Mouse (Mus musculus) large intestine, adult 2 months (tissue): ENCODE measurements around the gene Rhbg. TPM values are rescaled to one million over a fixed set of nuclear protein-coding genes. Genes with fewer than 3 reads are reported as not detected.

Source experiments
- DNase-seq: peaks from one replicate; pipeline ENCODE4 v3.0.0-alpha.2; 2012; ENCODE audit warnings: low read depth, low spot score
- WGBS: fragments of 180-500 bp; shearing (Covaris S2); methylation state at CpG from one replicate; pipeline ENCODE4 v1.1.7; 2018; 5-methylcytosine and 5-hydroxymethylcytosine counted together
- polyA plus RNA-seq: library from polyadenylated mRNA; depleted of rRNA; stranded (reverse); fragments of >200 nt; gene quantifications from 2 replicates; pipeline ENCODE4 v1.2.3, GENCODE M21; 2012

Rhbg gene
- polyA plus RNA-seq, 1 experiment, result 32.9 TPM

GRCm38 (mm10) chr3:88213019-88213418, 41.5 kb downstream of the Rhbg start:
- no peak for DNase-seq
- 14% methylated on average over 2 of the region's 2 CpGs for WGBS

DNA sequence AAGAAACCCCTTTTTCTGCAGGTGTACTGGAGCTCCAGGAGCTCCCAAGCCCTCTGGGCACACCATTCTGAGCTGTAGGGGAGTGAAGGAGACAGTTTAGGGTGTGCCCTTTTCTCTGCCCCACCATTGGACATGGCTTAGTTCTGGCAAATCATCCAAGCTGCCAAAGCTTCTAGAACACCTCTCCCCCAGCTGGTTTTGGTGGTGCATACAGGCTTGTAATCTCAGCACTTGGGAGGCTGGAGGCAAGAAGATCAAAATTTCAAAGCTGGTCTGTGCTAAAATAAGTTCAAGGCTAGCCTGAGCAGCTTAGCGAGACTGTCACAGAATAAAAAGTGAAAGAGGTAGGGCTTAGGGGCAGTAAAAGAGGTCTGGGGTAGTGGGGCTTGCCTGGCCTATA, 42.2 kb downstream of the Rhbg start:
- WGBS, result 13% methylated on average over 1 of the region's 1 CpGs
- no peak for DNase-seq

DNA sequence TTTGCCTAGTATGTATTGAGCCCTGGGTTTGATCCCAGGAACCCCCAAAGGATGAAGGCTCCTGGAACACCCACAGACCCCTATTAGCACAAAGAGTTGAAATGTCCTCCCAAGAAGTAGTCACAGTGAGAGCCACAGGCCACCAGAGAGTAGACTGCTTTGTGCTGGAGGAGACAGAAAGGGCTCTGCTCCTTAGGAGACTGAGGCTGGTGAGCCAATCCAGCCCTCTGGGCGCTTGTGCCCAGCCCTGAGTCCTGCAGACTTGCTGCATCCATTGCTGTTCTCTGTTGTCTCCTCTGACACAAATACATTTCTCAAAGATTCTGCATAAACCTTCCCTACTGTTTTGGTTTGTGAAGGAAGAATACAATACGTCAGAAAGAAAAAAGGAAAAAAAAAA, 43.6 kb downstream of the Rhbg start:
- 23% methylated on average over 2 of the region's 2 CpGs for WGBS
- no peak for DNase-seq

DNA sequence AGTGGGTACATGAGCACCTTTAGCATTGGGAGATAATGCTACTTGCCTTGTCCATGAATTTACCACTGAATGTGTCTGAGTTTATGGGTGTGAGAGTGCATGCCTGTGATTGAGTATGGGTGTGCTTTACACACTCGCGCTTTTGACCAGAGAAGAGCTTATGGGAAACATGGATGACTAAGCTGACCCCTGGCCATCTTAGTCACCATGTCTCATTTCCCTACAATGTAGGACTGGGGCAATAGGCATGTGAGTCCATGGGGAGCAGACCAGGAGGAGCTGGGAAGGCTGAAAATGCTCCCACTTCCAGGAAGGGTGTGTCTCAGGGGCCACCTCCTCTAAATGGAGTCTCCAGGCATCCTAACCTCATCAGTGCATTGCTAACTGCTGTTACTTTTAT, 44.4 kb downstream of the Rhbg start:
- DNase-seq, result no peak
- WGBS, result 23% methylated on average over 2 of the region's 2 CpGs

- 2% methylated on average over 6 of the region's 6 CpGs for WGBS
- no peak for DNase-seq
Observed at GRCm38 (mm10) chr3:88209306-88209705, 45.2 kb downstream of the Rhbg start.

DNA sequence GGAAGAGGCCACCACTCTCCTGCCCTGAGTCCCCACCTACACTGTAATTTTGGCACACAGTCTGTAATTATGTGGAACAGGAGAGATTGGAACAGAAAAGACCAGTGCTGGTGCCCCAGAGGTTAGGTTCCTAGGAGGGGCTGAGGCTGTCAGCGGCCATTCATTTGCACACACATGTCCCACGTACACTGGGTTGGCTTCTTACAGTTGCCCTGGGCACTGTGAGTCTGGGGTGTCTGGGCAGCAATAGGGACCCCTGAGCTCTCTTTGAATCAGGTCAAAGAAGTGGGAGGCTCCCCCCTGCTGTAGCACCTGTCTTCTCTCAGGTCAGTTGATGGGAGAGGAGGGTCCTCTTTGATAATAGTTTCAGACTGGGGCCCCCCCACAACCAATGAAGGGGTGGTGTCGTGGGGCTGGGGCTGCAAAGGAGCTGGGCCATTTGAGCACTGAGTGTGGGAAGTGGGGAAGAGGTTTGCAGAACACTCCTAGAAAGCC, 46.2 kb downstream of the Rhbg start:
- no peak for DNase-seq
- WGBS, result 22% methylated on average over 3 of the region's 3 CpGs

DNA sequence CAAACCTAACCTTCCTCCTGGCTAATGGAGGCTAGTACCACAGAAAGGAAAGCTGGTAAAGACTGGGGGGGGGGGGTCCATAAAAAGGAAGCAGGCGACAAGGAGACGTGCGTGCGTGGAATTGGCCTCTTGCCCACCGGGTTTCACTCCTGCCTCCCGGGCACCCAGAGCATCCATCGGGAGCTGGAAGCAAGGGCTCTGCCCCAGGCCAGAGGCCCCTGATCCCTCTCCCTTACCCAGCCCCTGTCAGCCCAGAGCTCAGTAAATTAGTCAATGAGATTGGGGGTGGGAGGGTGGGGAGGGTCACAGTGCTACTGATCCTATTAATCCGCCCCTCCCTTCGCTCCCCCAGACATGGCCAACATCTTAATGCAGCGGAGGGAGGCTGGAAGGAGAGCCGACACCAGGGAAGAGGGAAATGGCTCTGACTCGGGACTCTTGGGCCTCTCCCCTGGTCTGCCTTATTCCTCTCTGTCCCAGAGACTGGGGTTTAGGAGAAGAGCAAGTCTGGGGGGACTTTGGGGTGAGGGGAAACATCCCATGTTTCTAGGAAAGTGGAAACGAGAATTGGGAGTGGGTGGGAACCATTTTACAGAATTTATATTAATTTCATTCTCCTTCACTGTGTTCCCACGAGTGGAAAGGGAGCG, 46.9 kb downstream of the Rhbg start:
- 6% methylated on average over 15 of the region's 15 CpGs for WGBS
- DNase-seq, result no peak

GRCm38 (mm10) chr3:88206901-88207371, 47.6 kb downstream of the Rhbg start:
- no peak for DNase-seq
- WGBS, result 4% methylated on average over 14 of the region's 14 CpGs

GRCm38 (mm10) chr3:88206500-88206899, 48.0 kb downstream of the Rhbg start:
- WGBS, result 12% methylated on average over 3 of the region's 3 CpGs
- DNase-seq, result no peak

- 6% methylated on average over 8 of the region's 8 CpGs for WGBS
- DNase-seq, result no peak
Observed at GRCm38 (mm10) chr3:88205563-88206491, 48.7 kb downstream of the Rhbg start.

- 24% methylated on average over 4 of the region's 4 CpGs for WGBS
- no peak for DNase-seq
Observed at GRCm38 (mm10) chr3:88205176-88205562, 49.3 kb downstream of the Rhbg start.

DNA sequence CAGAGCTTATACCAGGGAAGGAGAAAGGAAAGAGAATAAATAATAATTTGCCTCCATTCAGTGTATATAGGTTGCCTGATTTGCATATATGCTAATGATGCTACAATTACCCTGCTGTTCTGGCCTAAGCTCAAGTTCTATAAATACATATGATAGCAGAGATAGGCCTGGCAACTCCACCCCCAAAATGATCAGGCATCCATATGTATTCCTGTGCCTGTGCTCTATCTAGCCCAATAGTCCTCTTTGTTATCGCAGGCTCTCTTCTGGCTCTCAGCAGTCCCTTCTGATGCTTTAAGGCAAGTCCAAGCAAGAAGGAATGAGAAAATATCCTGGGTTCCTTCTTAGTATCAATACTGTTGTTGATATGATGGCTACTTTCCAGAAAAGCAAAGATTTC, 49.8 kb downstream of the Rhbg start:
- WGBS, result 42% methylated on average over 1 of the region's 1 CpGs
- no peak for DNase-seq

GRCm38 (mm10) chr3:88203999-88204700, 50.4 kb downstream of the Rhbg start:
- DNase-seq, result no peak
- WGBS, result 6% methylated on average over 7 of the region's 7 CpGs

DNA sequence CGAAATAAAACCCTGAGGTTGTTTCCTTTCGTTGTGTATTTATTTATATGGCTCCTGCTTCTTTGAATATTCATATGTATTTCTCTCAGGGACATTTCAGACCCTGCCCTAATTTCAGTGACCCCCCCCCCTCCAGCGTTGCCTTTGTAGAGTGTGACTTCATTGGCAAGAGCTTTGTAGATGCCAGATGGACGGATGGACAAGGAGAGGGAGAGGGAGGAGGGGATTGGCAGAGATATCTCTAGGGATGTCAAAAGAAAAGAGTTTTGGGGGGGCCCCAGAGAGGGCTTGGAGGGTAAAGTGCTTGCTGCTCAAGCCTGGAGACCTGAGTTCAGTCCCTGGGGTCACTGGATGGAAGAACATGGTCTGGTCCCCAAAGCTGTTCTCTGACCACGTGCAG, 51.1 kb downstream of the Rhbg start:
- DNase-seq, result no peak
- 15% methylated on average over 5 of the region's 5 CpGs for WGBS

DNA sequence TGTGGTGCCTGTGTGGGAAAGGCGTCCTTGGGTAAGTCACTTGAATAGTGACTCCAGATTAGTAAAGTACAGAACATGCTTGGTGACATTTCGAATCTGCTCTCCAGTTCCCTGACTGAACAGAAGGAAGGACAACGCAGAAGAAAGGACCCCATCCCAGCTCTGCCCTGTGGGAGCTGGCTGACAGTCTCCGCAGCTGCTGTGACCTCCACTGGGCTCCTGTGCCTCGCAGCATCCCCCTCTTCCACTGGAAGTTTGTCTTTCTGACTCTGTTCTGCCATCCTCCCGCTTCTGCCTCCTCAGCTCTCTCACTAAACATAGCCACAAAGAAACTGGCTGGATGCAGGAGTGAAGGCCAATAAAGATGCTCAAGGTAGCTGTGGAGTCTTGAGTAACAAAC, 51.5 kb downstream of the Rhbg start:
- 9% methylated on average over 6 of the region's 6 CpGs for WGBS
- no peak for DNase-seq

DNA sequence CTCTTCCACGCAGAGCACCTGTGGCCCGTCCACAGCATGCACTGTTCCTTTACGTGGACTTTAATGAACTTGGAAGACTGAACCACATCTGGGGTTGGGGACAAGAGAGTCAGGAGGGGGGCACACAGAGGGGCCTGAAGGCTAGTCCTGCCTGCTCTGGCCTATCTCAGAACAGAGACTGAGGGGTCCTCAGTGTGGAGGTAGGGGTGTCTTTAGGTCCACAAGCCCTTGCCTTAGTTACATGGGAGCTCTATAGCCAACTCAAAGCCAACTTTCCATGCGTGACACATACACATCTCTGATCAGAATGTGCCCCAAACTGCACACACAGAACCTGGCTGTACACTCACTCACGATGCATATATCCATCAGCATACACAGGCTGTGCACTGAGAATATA, 52.9 kb downstream of the Rhbg start:
- DNase-seq, result no peak
- WGBS, result 28% methylated on average over 5 of the region's 5 CpGs

DNA sequence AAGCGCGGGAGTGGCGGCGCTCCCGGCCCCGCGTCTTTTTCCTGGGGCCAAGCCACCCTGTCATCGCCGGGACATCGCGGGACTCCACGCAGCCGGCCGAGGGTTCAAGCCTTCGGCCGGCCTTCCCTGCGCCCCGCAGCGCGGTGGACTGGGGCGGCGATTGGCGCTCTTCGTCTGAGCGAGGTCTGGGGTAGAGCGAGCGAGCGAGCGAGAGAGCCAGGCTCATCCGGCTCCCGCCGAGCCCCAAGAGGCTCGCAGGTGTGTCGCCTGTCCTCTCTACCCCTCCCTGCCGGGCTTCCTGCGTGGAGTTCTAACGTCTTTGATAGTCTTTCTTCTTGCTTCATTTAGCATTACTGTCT, 53.6 kb downstream of the Rhbg start:
- 2% methylated on average over 34 of the region's 37 CpGs for WGBS
- no peak for DNase-seq

GRCm38 (mm10) chr3:88200161-88200971, 54.1 kb downstream of the Rhbg start:
- DNase-seq, result no peak
- 3% methylated on average over 61 of the region's 61 CpGs for WGBS

DNA sequence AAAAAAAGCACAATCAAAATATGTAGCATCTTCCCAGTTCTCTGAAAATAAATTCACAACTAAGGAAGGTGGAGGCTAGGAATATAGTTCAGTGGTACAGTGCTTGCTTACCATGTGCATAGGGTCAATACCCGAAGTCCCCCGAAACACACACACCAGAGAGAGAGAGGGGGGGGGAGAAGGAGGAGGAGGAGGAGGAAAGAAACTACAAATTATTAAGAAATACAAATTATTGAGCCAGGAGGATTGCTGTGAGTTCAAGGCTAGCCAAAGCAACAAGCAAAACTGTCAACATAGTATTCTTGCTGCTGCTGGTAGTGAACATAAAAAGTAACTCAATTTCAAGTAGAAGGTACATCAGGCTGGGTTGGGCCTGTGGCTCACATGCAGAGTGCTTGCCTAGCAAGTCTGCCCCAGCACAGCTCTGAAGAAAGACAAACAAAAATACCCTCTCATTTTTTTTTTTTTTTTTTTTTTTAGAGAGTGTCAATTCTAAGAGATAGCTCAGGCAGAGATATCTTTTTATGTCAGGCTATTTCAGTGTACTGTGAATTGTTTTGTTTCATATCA, 54.9 kb downstream of the Rhbg start:
- 43% methylated on average over 2 of the region's 2 CpGs for WGBS

More for the DNA sequence above, 54.9 kb downstream of the Rhbg start:
- no peak for DNase-seq
